Comparison of ENCODE assay signal across 23 mouse cellular contexts in the genomic region with DNA sequence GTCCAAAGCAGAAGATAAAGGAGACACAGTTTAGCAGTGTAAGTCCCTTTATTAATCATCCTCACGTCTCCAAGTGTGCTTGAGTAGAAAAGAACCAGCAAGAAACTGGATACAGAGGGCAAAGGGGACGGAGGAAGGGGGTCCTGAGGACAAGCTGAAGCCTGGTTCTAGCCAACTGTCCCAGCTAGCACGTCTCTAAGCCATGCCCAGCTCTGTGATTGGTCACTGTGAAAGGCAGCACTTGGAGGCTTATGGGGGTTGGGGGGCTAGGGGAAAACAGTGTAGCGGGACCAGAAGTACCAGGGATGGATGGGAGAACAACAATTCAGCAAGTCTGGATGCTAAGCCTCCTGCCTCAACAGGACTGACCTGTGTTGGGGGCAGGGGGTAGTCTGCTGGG. TPM values are rescaled to one million over a fixed set of nuclear protein-coding genes. Genes with fewer than 3 reads are reported as not detected.
DNase-seq lines count a peak whose midpoint lies in the region; ATAC-seq and TF ChIP-seq lines count a peak whose summit lies in the region.
"Had no signal": no experiment of that assay in that cellular context is flagged by ENCODE, and none has a peak within 500 bp of the region (broad histone marks: within the 10 kb centered on the region; RNA-seq: fewer than 3 reads in every experiment).

No protein-coding gene starts in this region.

- H3K9me3 ChIP-seq in liver, postnatal 0 days (ENCODE audit: low read length), result no peaks in the 10 kb centered on the region
- no peaks in the 10 kb centered on the region for H3K9me3 ChIP-seq in liver, embryonic 11.5 days (ENCODE audit: control insufficient read depth, low read length)
- H3K9me3 ChIP-seq in ES-E14 (ENCODE audit: control insufficient read depth, insufficient read depth, low read depth, low read length), result no peaks in the 10 kb centered on the region
- H3K9me3 ChIP-seq: embryonic facial prominence, embryonic 10.5 days; embryonic facial prominence, embryonic 12.5 days; forebrain, embryonic 13.5 days; forebrain, embryonic 15.5 days had no signal

- H3K27ac ChIP-seq in liver, postnatal 0 days (ENCODE audit: low read depth), result no peak overlapping the region
- H3K27ac ChIP-seq in liver, embryonic 11.5 days (ENCODE audit: low read depth, low read length), result no peak overlapping the region
- peak overlapping the region; percentile 25; the same call in 1 of the 2 replicates for H3K27ac ChIP-seq in ES-E14 (ENCODE audit: insufficient read depth, low read depth, low read length, poor library complexity, severe bottlenecking)
- H3K27ac ChIP-seq: embryonic facial prominence, embryonic 10.5 days; embryonic facial prominence, embryonic 12.5 days; forebrain, embryonic 13.5 days; forebrain, embryonic 15.5 days had no signal

- TF ChIP-seq EP300 in liver, postnatal 0 days (IDR thresholded peaks at IDR 0.05; ENCODE audit: low read depth), result no peak

- DNase-seq in heart, adult 11 months, result peak; percentile 79
- no peak for DNase-seq in heart, postnatal 14 days
- peak; percentile 10 for DNase-seq in liver, postnatal 0 days
- DNase-seq in liver, embryonic 11.5 days (ENCODE audit: low spot score), result no peak
- no peak for DNase-seq in ES-E14 (ENCODE audit: low read depth, low spot score)
- DNase-seq: adrenal gland, adult 8-10 months; adrenal gland, postnatal 14 days; adrenal gland, postnatal 36 days; B cell, adult 2 months; cerebellum, adult 11-12 months; cerebellum, adult 2 months; cerebellum, adult 9-10 months; cerebellum, postnatal 10 days; cerebellum, postnatal 25 days; forebrain, postnatal 0 days had no signal

- intact Hi-C loops in heart, postnatal 14 days (cut with DNase I), result no loop called here

- H3K36me3 ChIP-seq in liver, postnatal 0 days (replicated peaks; ENCODE audit: insufficient read depth, low read length), result peaks cover 6% of the 10 kb centered on the region; the same call in 1 of the 2 replicates
- no peaks in the 10 kb centered on the region; the same call in 1 of the 2 replicates for H3K36me3 ChIP-seq in liver, embryonic 11.5 days (ENCODE audit: control insufficient read depth, insufficient read depth, low read length)
- peaks cover 9% of the 10 kb centered on the region for H3K36me3 ChIP-seq in ES-E14 (ENCODE audit: control insufficient read depth, insufficient read depth, low read length, poor library complexity, severe bottlenecking)

- WGBS in liver, postnatal 0 days (ENCODE audit: insufficient replicate concordance), result 71% methylated on average over 4 of the region's 4 CpGs
- 68% methylated on average over 4 of the region's 4 CpGs for WGBS in liver, embryonic 11.5 days

- no peak for TF ChIP-seq CTCF in liver, postnatal 0 days (IDR thresholded peaks at IDR 0.05; ENCODE audit: low read depth)

- no peaks in the 10 kb centered on the region for H3K27me3 ChIP-seq in liver, postnatal 0 days (ENCODE audit: insufficient read depth, low read length)
- H3K27me3 ChIP-seq in liver, embryonic 11.5 days (replicated peaks; ENCODE audit: control insufficient read depth, insufficient read depth, low read length), result no peaks in the 10 kb centered on the region
- H3K27me3 ChIP-seq: CH12.LX; embryonic facial prominence, embryonic 12.5 days; forebrain, embryonic 13.5 days; forebrain, embryonic 15.5 days; Patski had no signal

- H3K4me1 ChIP-seq in liver, postnatal 0 days (ENCODE audit: insufficient read depth), result peaks cover 16% of the 10 kb centered on the region
- peaks cover 10% of the 10 kb centered on the region; the same call in 1 of the 2 replicates for H3K4me1 ChIP-seq in liver, embryonic 11.5 days (replicated peaks; ENCODE audit: control insufficient read depth, insufficient read depth, low read length)
- H3K4me1 ChIP-seq in ES-E14 (ENCODE audit: control insufficient read depth in 2 of 2, insufficient read depth in 2 of 2, low read length in 2 of 2, poor library complexity in 1 of 2), result peaks cover 8 to 26% of the 10 kb centered on the region in 2 experiments; a peak in 3 of 4 replicates

- H3K4me2 ChIP-seq in liver, postnatal 0 days (ENCODE audit: low read depth, low read length), result no peak overlapping the region
- no peak overlapping the region for H3K4me2 ChIP-seq in liver, embryonic 11.5 days
- H3K4me2 ChIP-seq: embryonic facial prominence, embryonic 12.5 days; forebrain, embryonic 13.5 days; forebrain, embryonic 15.5 days had no signal

- no peak overlapping the region for H3K9ac ChIP-seq in liver, postnatal 0 days (replicated peaks)
- no peak overlapping the region for H3K9ac ChIP-seq in liver, embryonic 11.5 days (ENCODE audit: low read depth, low read length)
- no peak overlapping the region for H3K9ac ChIP-seq in ES-E14 (ENCODE audit: insufficient read depth, low read depth, low read length, poor library complexity, severe bottlenecking)
- H3K9ac ChIP-seq: embryonic facial prominence, embryonic 12.5 days; forebrain, embryonic 13.5 days; forebrain, embryonic 15.5 days; forebrain, postnatal 0 days had no signal

- in situ Hi-C loops in ES-E14 (cut with MboI; ENCODE audit: low sequenced_read_pairs in 2 of 2, unreplicated experiment in 2 of 2), result no loop called here

- H3K4me3 ChIP-seq in liver, postnatal 0 days (ENCODE audit: low read depth, low read length), result no peak overlapping the region
- H3K4me3 ChIP-seq in liver, embryonic 11.5 days (ENCODE audit: low read depth, low read length), result no peak overlapping the region
- no peak overlapping the region for H3K4me3 ChIP-seq in ES-E14 (ENCODE audit: insufficient read depth in 1 of 2, low read depth in 1 of 2, low read length in 2 of 2, poor library complexity in 1 of 2, severe bottlenecking in 1 of 2)
- H3K4me3 ChIP-seq: embryonic facial prominence, embryonic 10.5 days; embryonic facial prominence, embryonic 12.5 days; forebrain, embryonic 13.5 days; forebrain, embryonic 15.5 days had no signal

- no peak for ATAC-seq in liver, postnatal 0 days
- no peak for ATAC-seq in liver, embryonic 11.5 days (replicated peaks; ENCODE audit: low FRiP score)
- ATAC-seq: activated CD4-positive, CD25-positive, alpha-beta regulatory T cell, adult 4 months; CD4-positive, CD25-positive, alpha-beta regulatory T cell, adult 4 months; forebrain, embryonic 13.5 days; forebrain, embryonic 15.5 days; forebrain, postnatal 0 days; Patski had no signal

TF ChIP-seq in ES-E14, 5 proteins besides CTCF, POLR2A, EP300 and RAD21:
- no peak for TF ChIP-seq MAFK (IDR thresholded peaks at IDR 0.05; ENCODE audit: insufficient read depth, low read depth, low read length)
- TF ChIP-seq ZNF384 (IDR thresholded peaks at IDR 0.05; ENCODE audit: low read depth, low read length), result no peak
- no peak for TF ChIP-seq HCFC1 (IDR thresholded peaks at IDR 0.05; ENCODE audit: borderline replicate concordance, insufficient read depth, low read length)
- TF ChIP-seq CHD2 (IDR thresholded peaks at IDR 0.05; ENCODE audit: low read depth, low read length), result no peak
- no peak for TF ChIP-seq ZC3H11A (IDR thresholded peaks at IDR 0.05; ENCODE audit: borderline replicate concordance, low read depth, low read length)

RNA-seq across cellular contexts. Expression of a gene that starts 10.7 kb away (rescaled TPM):
- total RNA-seq in heart, postnatal 14 days (2021), result 10 to 100 TPM; 81.7 to 82.4 TPM
- polyA plus RNA-seq in liver, postnatal 0 days (2015; fragmentation: Nextera tagmentation; extraction: Ambion mirVana), result 281 and 290 TPM in 2 replicates
- polyA plus RNA-seq in liver, embryonic 11.5 days (2014; fragmentation: Nextera tagmentation; extraction: Ambion mirVana), result 458 and 484 TPM in 2 replicates
- 104 and 109 TPM in 2 replicates for total RNA-seq in ES-E14 (2012; rRNA removed)

RNA-seq across cellular contexts. Expression of a gene that starts 17.4 kb away (rescaled TPM):
- 10 to 100 TPM in 1 of 2 experiments, 1 to 10 TPM in 1; 9.9 to 12.0 TPM for total RNA-seq in heart, postnatal 14 days (2021)
- polyA plus RNA-seq in liver, postnatal 0 days (2015; fragmentation: Nextera tagmentation; extraction: Ambion mirVana), result 7.0 and 9.4 TPM in 2 replicates
- polyA plus RNA-seq in liver, embryonic 11.5 days (2014; fragmentation: Nextera tagmentation; extraction: Ambion mirVana), result 13.8 and 14.8 TPM in 2 replicates
- total RNA-seq in ES-E14 (2012; rRNA removed), result 47.9 and 79.9 TPM in 2 replicates

RNA-seq across cellular contexts. Expression of a gene that starts 28.6 kb away (rescaled TPM):
- total RNA-seq in heart, postnatal 14 days (2021), result 100 to 1,000 TPM; 129 to 138 TPM
- polyA plus RNA-seq in liver, postnatal 0 days (2015; fragmentation: Nextera tagmentation; extraction: Ambion mirVana), result 11.6 and 16.0 TPM in 2 replicates
- 94.4 and 102 TPM in 2 replicates for polyA plus RNA-seq in liver, embryonic 11.5 days (2014; fragmentation: Nextera tagmentation; extraction: Ambion mirVana)
- 176 and 207 TPM in 2 replicates for total RNA-seq in ES-E14 (2012; rRNA removed)

RNA-seq across cellular contexts. Expression of a gene that starts 52.5 kb away (rescaled TPM):
- total RNA-seq in heart, postnatal 14 days (2021), result 100 to 1,000 TPM; 785 to 791 TPM
- polyA plus RNA-seq in liver, postnatal 0 days (2015; fragmentation: Nextera tagmentation; extraction: Ambion mirVana), result 299 and 308 TPM in 2 replicates
- polyA plus RNA-seq in liver, embryonic 11.5 days (2014; fragmentation: Nextera tagmentation; extraction: Ambion mirVana), result 153 and 158 TPM in 2 replicates
- total RNA-seq in ES-E14 (2012; rRNA removed), result 190 and 199 TPM in 2 replicates

Comparison
In these comparisons a context has a peak if more than half of its experiments do, and no peak if none do; other contexts are left out.
1. DNase-seq: peak in heart, adult 11 months (single experiment) and liver, postnatal 0 days (single experiment); none in heart, postnatal 14 days (0 of 2), liver, embryonic 11.5 days (single experiment) and ES-E14 (single experiment).